Mouse (Mus musculus) midbrain, embryonic 11.5 days (tissue): Measurements from ENCODE around the gene Zfp335. TPM values are rescaled to one million over a fixed set of nuclear protein-coding genes. Genes with fewer than 3 reads are reported as not detected.
"Not testable (repeated sequence)": the region's sequence is repeated elsewhere in the genome, so short reads cannot be mapped to it uniquely, and the experiment has no call there.

Experiments
- ATAC-seq: fragments of 200-750 bp; cut with Nextera tagmentation; 2 replicates; pipeline ENCODE4 v1.8.0; 2017; ENCODE audit warnings: moderate TSS enrichment, moderate library complexity; ENCODE audit not compliant: low FRiP score
- DNase-seq: peaks from one replicate; pipeline ENCODE4 v3.0.0; 2015; ENCODE audit warnings: low spot score; ENCODE audit errors: missing footprints
- H3K27ac ChIP-seq: fragments of 300-500 bp; sonication (generic); 2 replicates; pipeline ENCODE4 v1.5.1; 2014; ENCODE audit warnings: low read depth, low read length
- H3K27me3 ChIP-seq: fragments of 300-500 bp; sonication (generic); 2 replicates; pipeline ENCODE4 v1.6.1; 2014; ENCODE audit warnings: mild to moderate bottlenecking, low read length, moderate library complexity, mixed read lengths; ENCODE audit not compliant: control insufficient read depth, insufficient read depth
- H3K36me3 ChIP-seq: fragments of 300-500 bp; sonication (generic); 2 replicates; pipeline ENCODE4 v1.6.1; 2014; ENCODE audit warnings: mild to moderate bottlenecking, low read length, moderate library complexity, mixed read lengths; ENCODE audit not compliant: control insufficient read depth, insufficient read depth
- H3K4me1 ChIP-seq: fragments of 300-500 bp; sonication (generic); 2 replicates; pipeline ENCODE4 v1.6.1; 2014; ENCODE audit warnings: low read length; ENCODE audit not compliant: control insufficient read depth, insufficient read depth
- H3K4me2 ChIP-seq: fragments of 300-500 bp; sonication (generic); 2 replicates; pipeline ENCODE4 v1.6.1; 2014; ENCODE audit warnings: mild to moderate bottlenecking, moderate library complexity
- H3K4me3 ChIP-seq: fragments of 300-500 bp; sonication (generic); 2 replicates; pipeline ENCODE4 v1.5.1; 2014; ENCODE audit warnings: low read depth, low read length
- H3K9ac ChIP-seq: fragments of 300-500 bp; sonication (generic); 2 replicates; pipeline ENCODE4 v1.6.1; 2014; ENCODE audit warnings: low read length
- H3K9me3 ChIP-seq: fragments of 300-500 bp; sonication (generic); 2 replicates; pipeline ENCODE4 v1.6.1; 2016; ENCODE audit warnings: low read length; ENCODE audit not compliant: control insufficient read depth
- WGBS: fragments of 180-500 bp; shearing (Covaris S2); extraction: QIAGEN DNeasy Blood & Tissue Kit; methylation state at CpG from one replicate; pipeline ENCODE4 v1.1.7; 2014; 5-methylcytosine and 5-hydroxymethylcytosine counted together
- polyA plus RNA-seq: library from polyadenylated mRNA; unstranded; fragments of >200 nt; fragmentation: Nextera tagmentation; extraction: Ambion mirVana; gene quantifications from 2 replicates; pipeline ENCODE4 v1.2.1, GENCODE M21; 2014

Zfp335 gene
- polyA plus RNA-seq, 1 experiment from 2014 or later = 8.8 TPM

- peaks cover 9% of the 10 kb centered on the region for H3K4me1 ChIP-seq
- H3K4me3 ChIP-seq = no peak overlapping the region
- no peak overlapping the region for H3K4me2 ChIP-seq
- no peaks in the 10 kb centered on the region for H3K9me3 ChIP-seq
- 53% methylated on average over 2 of the region's 2 CpGs for WGBS
- H3K36me3 ChIP-seq = no peaks in the 10 kb centered on the region
- H3K9ac ChIP-seq = no peak overlapping the region
- ATAC-seq (no peak), DNase-seq (no peak)
- peaks cover 2% of the 10 kb centered on the region; the same call in 1 of the 2 replicates for H3K27me3 ChIP-seq
- no peak overlapping the region for H3K27ac ChIP-seq
These were observed 52.4 kb downstream of the Zfp335 start for GRCm38 (mm10) chr2:164859155-164859554.

- no peaks in the 10 kb centered on the region for H3K36me3 ChIP-seq
- peak overlapping the region; percentile 82 for H3K4me2 ChIP-seq
- no peaks in the 10 kb centered on the region for H3K9me3 ChIP-seq
- ATAC-seq (peak; percentile 45), DNase-seq (peak; percentile 90)
- H3K9ac ChIP-seq = peak overlapping the region; percentile 55
- WGBS = 3% methylated on average over 19 of the region's 19 CpGs
- peaks cover 9% of the 10 kb centered on the region for H3K4me1 ChIP-seq
- peak overlapping the region; percentile 47 for H3K4me3 ChIP-seq
- peaks cover 2% of the 10 kb centered on the region; the same call in 1 of the 2 replicates for H3K27me3 ChIP-seq
- H3K27ac ChIP-seq = peak overlapping the region; percentile 21; the same call in 1 of the 2 replicates
These were observed 53.6 kb downstream of the Zfp335 start for GRCm38 (mm10) chr2:164857842-164858553.

DNA sequence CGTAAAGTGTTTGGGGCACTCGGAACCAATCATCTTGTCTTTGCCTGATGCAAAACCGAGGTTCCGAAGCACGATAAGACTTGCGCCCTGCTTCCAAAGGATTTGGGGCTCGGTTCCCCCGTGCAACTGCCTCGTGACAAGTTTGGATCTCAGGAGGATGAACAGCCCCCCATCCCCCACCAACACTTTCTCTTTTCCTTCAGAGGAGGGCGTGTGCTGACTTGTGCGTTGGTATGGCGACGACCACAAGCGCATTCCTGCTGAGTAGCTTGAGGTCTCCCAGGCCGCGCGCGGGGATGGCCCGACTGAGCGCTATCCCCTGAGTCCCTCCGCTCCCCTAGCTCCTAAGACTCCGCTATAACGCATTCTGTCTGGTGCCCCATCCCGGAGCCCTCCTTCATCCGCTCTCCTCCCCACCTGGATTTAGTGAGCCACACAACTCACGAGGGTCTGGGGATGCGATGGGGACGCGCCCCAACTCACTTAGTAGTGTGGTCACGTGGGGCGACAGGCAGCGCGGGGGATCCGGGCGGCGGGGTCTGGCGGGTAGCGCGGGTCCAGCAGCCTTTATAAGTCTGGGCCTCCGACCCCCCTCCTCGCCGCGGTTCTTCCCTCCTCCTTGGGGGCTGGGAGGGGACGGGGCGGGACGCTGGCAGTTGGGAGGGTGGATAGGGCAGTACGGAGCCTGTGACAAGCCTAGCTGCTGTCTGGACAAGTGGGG, 54.3 kb downstream of the Zfp335 start, which contains the start of gene Pltp:
Pltp (minus strand) TSS at position 611 of the 721 bp plus-strand sequence.
- peaks cover 2% of the 10 kb centered on the region; the same call in 1 of the 2 replicates for H3K27me3 ChIP-seq
- peaks cover 9% of the 10 kb centered on the region for H3K4me1 ChIP-seq
- H3K9me3 ChIP-seq = no peaks in the 10 kb centered on the region
- H3K36me3 ChIP-seq = no peaks in the 10 kb centered on the region
- peak within 1 kb of the TSS; percentile 82 for H3K4me2 ChIP-seq
- H3K27ac ChIP-seq = peak within 1 kb of the TSS; percentile 21; the same call in 1 of the 2 replicates
- WGBS = under 1% methylated on average over 47 of the region's 47 CpGs
- peak within 1 kb of the TSS; percentile 55 for H3K9ac ChIP-seq
- H3K4me3 ChIP-seq = peak within 1 kb of the TSS; percentile 47
- peak; percentile 98 for DNase-seq
- ATAC-seq = peak; percentile 91

DNA sequence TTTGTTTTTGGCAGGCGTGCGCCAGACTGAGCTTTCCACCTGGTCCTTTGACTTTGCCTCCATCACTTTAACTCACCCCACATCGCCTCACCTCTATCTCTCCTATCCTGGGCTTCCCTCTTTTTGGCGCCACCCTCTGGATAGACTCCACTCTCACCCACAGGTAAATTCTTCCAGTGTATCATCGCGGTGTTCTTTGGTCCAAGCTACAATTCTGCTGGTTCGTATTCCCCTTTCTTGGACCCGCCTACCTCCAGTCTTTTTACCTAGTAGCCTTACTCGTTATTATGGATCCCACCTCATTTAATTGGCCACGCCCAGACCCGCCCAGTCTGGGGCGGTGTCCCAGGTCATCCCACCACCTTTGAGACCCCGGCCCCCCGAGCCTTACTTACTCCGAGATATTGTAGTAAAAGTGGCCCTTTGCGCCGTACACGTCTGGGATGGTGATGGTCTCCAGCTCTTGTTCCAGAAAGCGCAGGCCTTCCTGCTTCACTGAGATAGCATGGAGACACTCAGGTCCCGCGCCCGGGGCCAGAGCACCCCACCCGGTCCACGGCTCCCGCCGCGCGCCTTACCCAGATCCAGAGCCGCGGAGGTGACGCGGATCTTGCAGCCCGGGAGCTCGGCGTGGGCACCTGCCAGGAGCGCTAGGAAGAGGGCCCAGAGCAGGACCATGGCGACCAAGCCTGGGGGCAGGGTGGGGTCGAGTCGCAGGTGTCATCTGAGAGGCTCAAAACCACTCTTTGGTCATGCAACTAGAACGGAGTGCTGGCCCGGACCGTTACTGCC, 55.1 kb downstream of the Zfp335 start:
- Histone ChIP-seq H3K4me2 (peak overlapping the region; percentile 82), H3K9ac (peak overlapping the region; percentile 55), H3K9me3 (no peaks in the 10 kb centered on the region), H3K27me3 (peaks cover 2% of the 10 kb centered on the region; the same call in 1 of the 2 replicates), H3K36me3 (no peaks in the 10 kb centered on the region), H3K4me3 (peak overlapping the region; percentile 47), H3K27ac (no peak overlapping the region; the same call in 1 of the 2 replicates), H3K4me1 (peaks cover 9% of the 10 kb centered on the region)
- WGBS = under 1% methylated on average over 42 of the region's 42 CpGs
- ATAC-seq (peak; percentile 56), DNase-seq (no peak)

DNA sequence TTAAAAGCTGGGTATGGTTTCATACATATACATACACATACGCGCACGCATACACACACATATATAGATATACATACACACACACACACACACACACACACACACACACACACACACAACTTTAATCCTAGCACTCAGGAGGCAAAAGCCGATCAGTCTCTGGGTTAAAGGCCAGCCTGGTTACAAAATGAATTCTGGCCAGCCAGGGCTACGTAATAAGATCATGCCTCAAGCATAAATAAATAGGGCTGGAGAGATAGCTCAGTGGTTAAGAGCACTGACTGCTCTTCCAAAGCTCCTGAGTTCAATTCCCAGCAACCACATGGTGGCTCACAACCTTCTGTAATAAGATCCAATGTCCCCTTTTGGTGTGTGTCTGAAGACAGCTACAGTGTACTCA, 56.0 kb downstream of the Zfp335 start:
- not testable (repeated sequence) for ATAC-seq, H3K9me3 ChIP-seq, H3K27me3 ChIP-seq, H3K4me3 ChIP-seq, H3K9ac ChIP-seq, H3K36me3 ChIP-seq, H3K4me1 ChIP-seq, H3K27ac ChIP-seq, H3K4me2 ChIP-seq, DNase-seq
- 66% methylated on average over 5 of the region's 5 CpGs for WGBS

- Histone ChIP-seq H3K4me1 (no peaks in the 10 kb centered on the region), H3K4me3 (no peak overlapping the region), H3K9ac (no peak overlapping the region), H3K4me2 (no peak overlapping the region), H3K27me3 (no peaks in the 10 kb centered on the region), H3K27ac (no peak overlapping the region), H3K9me3 (no peaks in the 10 kb centered on the region), H3K36me3 (no peaks in the 10 kb centered on the region)
- ATAC-seq (no peak), DNase-seq (no peak)
- 88% methylated on average over 8 of the region's 8 CpGs for WGBS
These were observed 61.5 kb downstream of the Zfp335 start for GRCm38 (mm10) chr2:164850061-164850460.

DNA sequence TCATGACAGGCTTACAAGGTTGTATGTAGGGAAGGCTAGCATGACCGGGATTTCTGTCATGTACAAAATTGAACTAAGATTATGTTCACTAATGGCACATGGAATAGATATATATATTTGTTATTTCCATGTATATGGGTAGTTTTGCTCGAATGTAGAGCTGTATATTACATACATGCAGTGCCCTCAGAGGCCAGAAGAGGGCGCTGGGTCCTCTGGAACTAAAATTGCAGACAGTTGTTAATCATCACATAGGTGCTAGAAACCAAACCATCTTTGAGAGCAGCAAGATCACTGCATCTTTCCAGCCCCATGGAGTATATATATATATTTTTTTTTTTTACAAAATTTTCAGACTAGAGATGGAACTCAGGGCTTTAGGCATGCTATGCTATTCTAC, 65.8 kb downstream of the Zfp335 start:
- Histone ChIP-seq H3K27me3 (no peaks in the 10 kb centered on the region), H3K9me3 (no peaks in the 10 kb centered on the region), H3K4me2 (no peak overlapping the region), H3K36me3 (no peaks in the 10 kb centered on the region), H3K27ac (no peak overlapping the region), H3K4me1 (no peaks in the 10 kb centered on the region), H3K9ac (no peak overlapping the region), H3K4me3 (no peak overlapping the region)
- ATAC-seq (no peak), DNase-seq (peak; percentile 91)
- WGBS = 59% methylated on average over 3 of the region's 3 CpGs
